Mouse (Mus musculus): Measurements from ENCODE around the gene Stx3.

- no peak for TF ChIP-seq CTCF (IDR thresholded peaks at IDR 0.05; ENCODE audit: low read depth)
- no peak for TF ChIP-seq EP300 (optimal IDR thresholded peaks at IDR 0.05)
Observed at GRCm38 (mm10) chr19:11804423-11804822, 14.8 kb downstream of the Stx3 start.
